Mouse (Mus musculus): Measurements from ENCODE around the gene Ptpre. TPM values are rescaled to one million over a fixed set of nuclear protein-coding genes. Genes with fewer than 3 reads are reported as not detected.

Gene Ptpre
- polyA plus RNA-seq, 1 experiment: 19.7 TPM

DNA sequence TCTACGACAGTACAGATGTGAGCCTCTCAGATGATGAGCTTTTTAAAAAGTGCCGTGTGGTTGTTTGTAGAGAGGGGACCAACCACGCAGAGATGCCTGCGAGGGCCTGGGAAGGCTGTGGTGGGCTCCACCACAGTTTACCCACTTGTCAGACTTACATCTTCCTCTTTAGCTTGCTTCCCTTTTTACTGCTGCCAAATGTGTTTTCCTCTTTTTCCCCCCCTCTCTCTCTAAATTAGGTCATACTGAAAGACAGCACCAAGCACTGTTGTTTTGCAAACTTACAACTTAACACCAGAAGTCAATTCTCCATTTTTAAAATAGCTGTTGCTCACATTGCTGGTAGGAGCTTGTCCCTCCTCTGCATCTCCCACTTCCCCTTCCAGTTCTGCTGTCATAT, 117.8 kb downstream of the Ptpre start:
- Histone ChIP-seq H3K27me3 (ENCODE audit: control insufficient read depth, insufficient read depth, low read length) (no peaks in the 10 kb centered on the region), H3K4me3 (ENCODE audit: control insufficient read depth, insufficient read depth, low read length) (no peak overlapping the region), H3K36me3 (ENCODE audit: control insufficient read depth, insufficient read depth, low read length) (peaks cover 8% of the 10 kb centered on the region), H3K4me1 (replicated peaks; ENCODE audit: control insufficient read depth, insufficient read depth, low read length) (peaks cover 78% of the 10 kb centered on the region), H3K27ac (ENCODE audit: control insufficient read depth, insufficient read depth, low read length) (peak overlapping the region; percentile 59)
- DNase-seq: no peak
- TF ChIP-seq POLR2A (IDR thresholded peaks at IDR 0.05; ENCODE audit: control insufficient read depth, extremely low read depth, insufficient read depth, low read length, poor library complexity) (no peak), CTCF (IDR thresholded peaks at IDR 0.05; ENCODE audit: borderline replicate concordance, control insufficient read depth, extremely low read depth, insufficient read depth, low read length, poor library complexity) (no peak)
- 7% methylated on average over 4 of the region's 4 CpGs for WGBS

GRCm38 (mm10) chr7:135658150-135658549, 120.9 kb downstream of the Ptpre start:
- H3K27me3 ChIP-seq (ENCODE audit: control insufficient read depth, insufficient read depth, low read length): no peaks in the 10 kb centered on the region
- WGBS: 11% methylated on average over 7 of the region's 7 CpGs
- TF ChIP-seq CTCF (IDR thresholded peaks at IDR 0.05; ENCODE audit: borderline replicate concordance, control insufficient read depth, extremely low read depth, insufficient read depth, low read length, poor library complexity) (no peak), POLR2A (IDR thresholded peaks at IDR 0.05; ENCODE audit: control insufficient read depth, extremely low read depth, insufficient read depth, low read length, poor library complexity) (no peak)
- peak; percentile 52 for DNase-seq
- H3K27ac ChIP-seq (ENCODE audit: control insufficient read depth, insufficient read depth, low read length): peak overlapping the region; percentile 80
- H3K4me3 ChIP-seq (ENCODE audit: control insufficient read depth, insufficient read depth, low read length): 0 out of 2 replicates have a peak overlapping the region, but pooled peaks have one; percentile 2
- H3K4me1 ChIP-seq (replicated peaks; ENCODE audit: control insufficient read depth, insufficient read depth, low read length): peaks cover 62% of the 10 kb centered on the region
- H3K36me3 ChIP-seq (ENCODE audit: control insufficient read depth, insufficient read depth, low read length): peaks cover 30% of the 10 kb centered on the region

GRCm38 (mm10) chr7:135659314-135659935, 122.1 kb downstream of the Ptpre start:
- Histone ChIP-seq H3K4me1 (replicated peaks; ENCODE audit: control insufficient read depth, insufficient read depth, low read length) (peaks cover 49% of the 10 kb centered on the region), H3K27me3 (ENCODE audit: control insufficient read depth, insufficient read depth, low read length) (no peaks in the 10 kb centered on the region), H3K4me3 (ENCODE audit: control insufficient read depth, insufficient read depth, low read length) (no peak overlapping the region), H3K27ac (ENCODE audit: control insufficient read depth, insufficient read depth, low read length) (no peak overlapping the region), H3K36me3 (ENCODE audit: control insufficient read depth, insufficient read depth, low read length) (peaks cover 42% of the 10 kb centered on the region)
- no peak for TF ChIP-seq CTCF (IDR thresholded peaks at IDR 0.05; ENCODE audit: borderline replicate concordance, control insufficient read depth, extremely low read depth, insufficient read depth, low read length, poor library complexity)
- TF ChIP-seq POLR2A (IDR thresholded peaks at IDR 0.05; ENCODE audit: control insufficient read depth, extremely low read depth, insufficient read depth, low read length, poor library complexity): no peak
- 25% methylated on average over 5 of the region's 5 CpGs for WGBS
- peak; percentile 38 for DNase-seq

DNA sequence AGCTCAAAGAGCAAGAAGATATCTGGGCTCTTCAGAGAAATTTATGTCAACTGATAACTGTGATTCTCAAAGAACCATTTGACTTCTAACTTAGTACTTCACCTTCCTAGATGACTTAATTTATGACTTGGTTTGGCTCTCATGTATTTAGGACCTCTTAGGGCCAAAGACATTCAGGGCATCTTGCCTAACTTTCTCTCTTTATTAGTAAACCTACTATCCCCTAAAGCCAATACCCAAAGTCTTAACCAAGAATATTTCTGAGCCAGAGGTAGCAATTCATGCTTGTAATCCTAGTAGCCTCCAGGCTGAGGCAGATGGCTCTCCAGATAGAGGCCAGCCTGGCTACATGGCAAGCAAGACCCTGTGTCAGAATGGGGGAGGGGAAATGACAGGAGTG, 123.0 kb downstream of the Ptpre start:
- H3K36me3 ChIP-seq (ENCODE audit: control insufficient read depth, insufficient read depth, low read length): peaks cover 45% of the 10 kb centered on the region
- H3K4me1 ChIP-seq (replicated peaks; ENCODE audit: control insufficient read depth, insufficient read depth, low read length): peaks cover 42% of the 10 kb centered on the region
- no peak overlapping the region for H3K4me3 ChIP-seq (ENCODE audit: control insufficient read depth, insufficient read depth, low read length)
- DNase-seq: no peak
- H3K27me3 ChIP-seq (ENCODE audit: control insufficient read depth, insufficient read depth, low read length): no peaks in the 10 kb centered on the region
- no peak for TF ChIP-seq POLR2A (IDR thresholded peaks at IDR 0.05; ENCODE audit: control insufficient read depth, extremely low read depth, insufficient read depth, low read length, poor library complexity)
- TF ChIP-seq CTCF (IDR thresholded peaks at IDR 0.05; ENCODE audit: borderline replicate concordance, control insufficient read depth, extremely low read depth, insufficient read depth, low read length, poor library complexity): no peak
- no peak overlapping the region for H3K27ac ChIP-seq (ENCODE audit: control insufficient read depth, insufficient read depth, low read length)

DNA sequence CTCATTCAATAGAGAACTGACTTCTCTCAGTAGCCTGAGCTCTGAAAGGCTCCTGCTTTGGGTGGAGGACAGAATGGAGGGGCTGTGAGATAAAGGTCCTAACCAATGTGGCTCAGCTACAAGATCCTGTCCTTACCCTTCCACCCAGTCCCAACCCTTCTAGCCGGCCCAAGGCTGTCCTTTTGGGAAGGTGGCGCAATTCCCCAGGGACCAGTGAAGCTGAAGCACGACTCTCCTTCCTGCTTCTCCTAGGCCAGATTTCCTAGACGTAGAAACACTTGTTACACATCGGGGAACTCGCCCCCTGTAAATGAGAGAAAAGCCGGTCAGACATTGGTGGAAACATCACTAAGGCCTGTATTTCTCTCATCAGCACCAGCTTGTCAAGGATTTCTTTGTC, 126.9 kb downstream of the Ptpre start:
- peaks cover 20% of the 10 kb centered on the region for H3K4me1 ChIP-seq (replicated peaks; ENCODE audit: control insufficient read depth, insufficient read depth, low read length)
- WGBS: 95% methylated on average over 7 of the region's 7 CpGs
- H3K27me3 ChIP-seq (ENCODE audit: control insufficient read depth, insufficient read depth, low read length): no peaks in the 10 kb centered on the region
- no peak overlapping the region for H3K4me3 ChIP-seq (ENCODE audit: control insufficient read depth, insufficient read depth, low read length)
- TF ChIP-seq CTCF (IDR thresholded peaks at IDR 0.05; ENCODE audit: borderline replicate concordance, control insufficient read depth, extremely low read depth, insufficient read depth, low read length, poor library complexity) (no peak), POLR2A (IDR thresholded peaks at IDR 0.05; ENCODE audit: control insufficient read depth, extremely low read depth, insufficient read depth, low read length, poor library complexity) (no peak)
- H3K36me3 ChIP-seq (ENCODE audit: control insufficient read depth, insufficient read depth, low read length): peaks cover 46% of the 10 kb centered on the region
- no peak for DNase-seq
- H3K27ac ChIP-seq (ENCODE audit: control insufficient read depth, insufficient read depth, low read length): no peak overlapping the region

GRCm38 (mm10) chr7:135666314-135666713, 129.0 kb downstream of the Ptpre start:
- peaks cover 14% of the 10 kb centered on the region for H3K4me1 ChIP-seq (replicated peaks; ENCODE audit: control insufficient read depth, insufficient read depth, low read length)
- no peak overlapping the region for H3K27ac ChIP-seq (ENCODE audit: control insufficient read depth, insufficient read depth, low read length)
- peaks cover 44% of the 10 kb centered on the region for H3K36me3 ChIP-seq (ENCODE audit: control insufficient read depth, insufficient read depth, low read length)
- TF ChIP-seq POLR2A (IDR thresholded peaks at IDR 0.05; ENCODE audit: control insufficient read depth, extremely low read depth, insufficient read depth, low read length, poor library complexity): no peak
- no peak for TF ChIP-seq CTCF (IDR thresholded peaks at IDR 0.05; ENCODE audit: borderline replicate concordance, control insufficient read depth, extremely low read depth, insufficient read depth, low read length, poor library complexity)
- 91% methylated on average over 2 of the region's 2 CpGs for whole genome bisulfite sequencing
- H3K27me3 ChIP-seq (ENCODE audit: control insufficient read depth, insufficient read depth, low read length): no peaks in the 10 kb centered on the region
- no peak overlapping the region for H3K4me3 ChIP-seq (ENCODE audit: control insufficient read depth, insufficient read depth, low read length)
- DNase-seq: no peak
